In genomic region chr8:129234027-129234733, GRCm38 (mm10) we compare ENCODE assay signal across 8 mouse cellular contexts. TPM values are rescaled to one million over a fixed set of nuclear protein-coding genes. Genes with fewer than 3 reads are reported as not detected.
DNase-seq lines count a peak whose midpoint lies in the region; ATAC-seq lines count a peak whose summit lies in the region.

2610044O15Rik8 (minus strand) TSS chr8:129234406.

- peak; percentile 89 for DNase-seq in Muller cell, postnatal 12 days (ENCODE audit: inconsistent ontology term)
- peak; percentile 89 for DNase-seq in cerebellum, adult 9-11 months
- DNase-seq in frontal cortex, adult 2 months (ENCODE audit: extremely low spot score in 1 of 2, low spot score in 1 of 2), result peak; percentile 89
- DNase-seq in hindbrain, embryonic 11.5 days (ENCODE audit: low spot score), result peak; percentile 82
- peak; percentile 82 to 84 for DNase-seq in layer of hippocampus, postnatal 10 days (ENCODE audit: low spot score in 2 of 2)
- DNase-seq in lung, postnatal 10 days, result peak; percentile 91
- peak; percentile 80 for DNase-seq in ovary, postnatal 36 days (ENCODE audit: low spot score)
- DNase-seq in thymus, postnatal 25 days, result peak; percentile 86

- H3K27me3 ChIP-seq in hindbrain, embryonic 11.5 days (ENCODE audit: control insufficient read depth, insufficient read depth, low read length), result no peaks in the 10 kb centered on the region

- no peaks in the 10 kb centered on the region for H3K36me3 ChIP-seq in hindbrain, embryonic 11.5 days (ENCODE audit: control insufficient read depth, insufficient read depth, low read length)

- peak within 1 kb of the TSS; percentile 65 for H3K9ac ChIP-seq in hindbrain, embryonic 11.5 days (ENCODE audit: low read depth, low read length)

- no peaks in the 10 kb centered on the region for H3K9me3 ChIP-seq in hindbrain, embryonic 11.5 days (ENCODE audit: control insufficient read depth, low read length)

- WGBS in hindbrain, embryonic 11.5 days, result 0% methylated on average over 18 of the region's 18 CpGs

- H3K4me1 ChIP-seq in hindbrain, embryonic 11.5 days (replicated peaks; ENCODE audit: control insufficient read depth, insufficient read depth, low read length), result no peaks in the 10 kb centered on the region

- H3K4me2 ChIP-seq in hindbrain, embryonic 11.5 days (replicated peaks; ENCODE audit: low read depth, low read length), result peak within 1 kb of the TSS; percentile 62

- peak within 1 kb of the TSS; percentile 85 for H3K27ac ChIP-seq in hindbrain, embryonic 11.5 days (ENCODE audit: low read depth, low read length)

- peak within 1 kb of the TSS; percentile 55 for H3K4me3 ChIP-seq in hindbrain, embryonic 11.5 days (ENCODE audit: low read depth, low read length)

- ATAC-seq in hindbrain, embryonic 11.5 days (ENCODE audit: low FRiP score), result peak; percentile 100

RNA-seq across cellular contexts. Expression of gene 2610044O15Rik8, which starts in this region (rescaled TPM):
- polyA plus RNA-seq in frontal cortex, adult 2 months (2012; rRNA removed), result 14.5 and 17.0 TPM in 2 replicates
- 28.2 and 28.6 TPM in 2 replicates for polyA plus RNA-seq in hindbrain, embryonic 11.5 days (2014; fragmentation: Nextera tagmentation; extraction: Ambion mirVana)
- 10 to 100 TPM; 20.1 to 23.0 TPM for total RNA-seq in layer of hippocampus, postnatal 10 days (2021)

Comparison
In these comparisons a context has a peak if more than half of its experiments do, and no peak if none do; other contexts are left out.
1. Peak in every context shown above with its lines: DNase-seq, ATAC-seq, H3K4me3 ChIP-seq and H3K27ac ChIP-seq.